Mouse (Mus musculus) cerebellum, adult 2 months (tissue): Measurements from ENCODE around the gene Ak9.

Source experiments
- CTCF ChIP-seq: fragments of 200-500 bp; IDR thresholded peaks from 2 replicates; pipeline ENCODE4 v1.5.1; 2011; ENCODE audit warnings: low read depth, mild to moderate bottlenecking, control low read depth, low read length, moderate library complexity, borderline replicate concordance; ENCODE audit not compliant: insufficient read depth
- POLR2A ChIP-seq: fragments of 200-500 bp; IDR thresholded peaks from 2 replicates; pipeline ENCODE4 v1.6.1; 2011; ENCODE audit warnings: low read length, control low read depth, borderline replicate concordance; ENCODE audit not compliant: insufficient read depth

DNA sequence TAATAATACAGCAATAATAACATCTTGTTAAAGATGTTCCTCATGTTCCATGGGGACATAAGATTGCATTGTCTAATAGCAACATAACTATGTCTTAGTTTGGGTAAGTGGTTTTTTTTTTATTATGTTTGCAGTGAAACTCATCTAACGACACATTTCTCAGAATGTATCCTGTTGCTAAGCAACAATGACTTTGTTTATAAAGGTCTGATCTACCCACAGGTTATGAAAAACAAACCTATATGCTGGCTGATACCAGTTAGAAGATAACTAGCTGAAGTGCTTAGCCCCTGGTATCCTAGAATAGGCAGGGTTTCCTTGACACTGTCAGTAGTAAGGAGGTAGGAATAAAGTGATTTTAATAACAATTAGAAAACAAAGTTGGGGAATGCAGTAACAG, 15.7 kb upstream of the Ak9 start:
- TF ChIP-seq POLR2A (no peak), CTCF (no peak)
